Mouse (Mus musculus): Measurements from ENCODE around the gene Trnau1ap.
"Not testable (repeated sequence)": the region's sequence is repeated elsewhere in the genome, so short reads cannot be mapped to it uniquely, and the experiment has no call there.

The Trnau1ap gene

DNA sequence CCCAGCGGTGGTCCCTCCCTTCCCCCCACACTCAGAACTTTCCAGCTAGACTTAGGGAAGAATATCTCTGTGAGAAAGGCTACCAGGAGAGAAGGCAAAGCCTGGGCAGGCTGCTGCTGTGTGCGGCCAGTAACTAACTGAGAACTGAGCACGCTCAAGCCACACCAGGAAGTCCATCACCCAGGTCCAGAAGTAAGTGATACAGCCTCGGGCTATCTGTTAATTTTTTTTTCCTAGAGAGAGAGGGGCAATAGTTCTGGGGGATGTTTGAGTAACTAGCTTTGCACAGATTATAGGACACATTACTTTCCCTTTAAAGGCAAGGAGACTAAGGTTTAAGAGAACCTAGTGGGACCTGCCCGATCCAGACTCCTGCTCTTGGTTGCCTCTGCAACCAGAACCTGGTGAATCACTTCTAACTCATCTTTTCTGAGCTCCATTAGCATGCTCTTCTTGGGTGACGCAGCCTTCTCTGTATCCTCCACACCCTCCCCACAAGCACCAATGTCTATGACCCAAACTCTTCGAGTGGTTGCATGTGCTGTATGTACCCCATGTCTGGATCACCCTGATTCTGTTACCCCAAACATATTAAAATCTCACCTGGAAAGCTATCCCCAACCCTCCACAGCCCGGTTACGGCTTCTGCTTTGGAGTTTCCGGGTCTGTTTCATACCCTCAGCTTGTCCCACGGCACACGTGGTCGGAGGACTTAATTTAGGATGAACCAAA is 15.2 kb upstream of the Trnau1ap start:
- no peak for DNase-seq (ENCODE audit: extremely low spot score)

DNA sequence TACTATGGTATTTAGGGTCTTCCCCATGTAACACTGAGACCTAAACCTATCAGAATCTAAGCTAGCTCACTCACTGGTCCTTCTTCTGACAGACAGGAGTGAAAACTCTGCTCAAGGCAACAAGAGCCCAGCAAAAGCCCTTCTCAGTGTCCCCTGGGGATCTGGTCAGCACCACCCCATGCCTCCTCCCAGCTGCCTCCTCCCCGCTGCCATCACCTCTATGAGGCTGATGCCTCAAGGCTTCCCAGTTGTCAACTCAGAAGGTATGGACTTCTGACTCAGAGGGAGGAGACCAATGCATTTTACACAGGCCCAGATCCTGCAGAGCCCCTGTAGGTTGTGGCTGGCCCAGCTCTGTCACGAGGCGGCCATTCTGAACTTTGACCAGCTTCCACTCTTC is 12.1 kb upstream of the Trnau1ap start:
- DNase-seq (ENCODE audit: extremely low spot score): no peak

DNA sequence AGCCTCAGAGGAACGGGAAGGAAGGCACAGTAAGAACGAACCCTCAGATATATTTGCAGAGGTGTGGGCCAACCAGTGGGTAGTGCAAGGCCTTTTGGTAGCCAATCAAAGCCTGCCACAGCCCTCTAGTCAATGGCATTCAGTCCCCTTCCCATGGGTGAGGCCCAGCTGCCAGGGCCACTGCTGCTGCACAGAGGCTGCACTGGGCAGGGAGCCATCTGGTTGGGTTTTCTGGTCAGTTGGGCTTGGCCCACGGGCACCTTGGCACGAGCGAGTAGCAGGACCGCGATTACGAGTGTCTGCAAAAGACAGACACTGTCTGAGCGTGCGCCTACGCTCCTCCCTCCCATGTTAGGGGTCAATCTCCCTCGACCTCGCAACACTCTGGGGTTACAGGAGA is 9.6 kb upstream of the Trnau1ap start:
- DNase-seq (ENCODE audit: extremely low spot score): no peak

DNA sequence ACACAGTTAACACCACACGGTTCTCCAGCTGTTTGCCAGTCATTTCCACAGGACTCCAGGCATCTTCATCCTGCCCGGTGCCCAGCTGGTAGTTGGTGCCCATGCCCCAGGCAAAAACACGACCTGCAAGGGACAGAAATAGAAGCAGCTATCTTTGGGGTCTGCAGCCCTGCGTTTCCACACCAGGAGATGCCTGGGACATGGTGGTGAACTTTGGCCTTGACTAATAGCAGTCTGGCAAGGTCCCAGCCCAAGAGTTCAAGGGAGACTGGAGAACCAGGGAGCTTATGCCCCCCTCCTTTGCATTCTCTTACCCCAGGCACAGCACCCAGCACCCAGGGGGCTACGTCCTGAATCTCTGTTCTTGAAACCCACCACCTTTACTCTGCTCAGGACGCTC is 3.5 kb upstream of the Trnau1ap start:
- DNase-seq (ENCODE audit: extremely low spot score): no peak

DNA sequence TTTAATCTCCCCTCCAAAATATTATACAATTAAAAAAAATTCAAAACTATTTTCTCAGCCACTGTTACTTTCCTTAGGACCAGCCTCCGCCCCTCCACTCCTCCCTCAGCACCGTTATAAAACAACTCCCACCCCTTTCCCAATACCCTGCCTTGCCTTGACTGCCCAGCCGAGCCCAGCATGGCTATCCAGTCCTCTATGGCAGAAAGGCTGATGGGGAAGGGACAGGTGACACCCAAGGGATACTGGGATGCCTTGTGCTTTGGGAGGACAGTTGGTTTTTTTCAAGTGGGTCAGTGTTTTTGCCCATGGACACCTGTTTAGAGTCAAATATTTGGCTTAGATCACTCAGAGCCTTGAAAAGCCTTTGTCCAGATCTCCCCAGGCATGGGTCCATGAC is 2.6 kb upstream of the Trnau1ap start:
- DNase-seq (ENCODE audit: extremely low spot score): no peak

DNA sequence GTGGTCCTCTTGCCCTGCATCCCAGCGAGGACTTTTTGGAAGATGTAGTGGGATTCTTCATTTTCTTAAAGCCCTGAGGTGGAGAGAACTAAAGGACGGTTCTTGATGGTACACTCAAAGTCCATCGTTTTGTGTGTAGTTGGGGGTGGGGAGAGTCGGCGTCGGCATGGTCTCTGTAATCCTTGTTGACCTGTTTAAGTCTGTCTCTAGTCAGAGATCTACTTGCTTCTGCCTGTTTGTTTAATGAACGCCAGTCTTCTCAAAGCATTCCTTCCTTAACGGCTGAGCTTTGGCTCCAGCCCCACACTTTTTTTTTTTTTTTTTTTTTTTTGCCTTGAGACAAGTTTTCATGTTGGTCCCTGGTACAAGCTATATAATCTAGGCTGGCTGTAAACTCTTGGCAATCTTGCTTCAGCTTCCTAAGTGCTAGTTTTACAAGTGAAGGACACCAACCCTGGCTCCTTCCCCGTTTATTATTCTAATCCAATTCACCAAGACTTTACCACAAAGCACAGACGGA is 557 bp upstream of the Trnau1ap start:
- DNase-seq (ENCODE audit: extremely low spot score): no peak

DNA sequence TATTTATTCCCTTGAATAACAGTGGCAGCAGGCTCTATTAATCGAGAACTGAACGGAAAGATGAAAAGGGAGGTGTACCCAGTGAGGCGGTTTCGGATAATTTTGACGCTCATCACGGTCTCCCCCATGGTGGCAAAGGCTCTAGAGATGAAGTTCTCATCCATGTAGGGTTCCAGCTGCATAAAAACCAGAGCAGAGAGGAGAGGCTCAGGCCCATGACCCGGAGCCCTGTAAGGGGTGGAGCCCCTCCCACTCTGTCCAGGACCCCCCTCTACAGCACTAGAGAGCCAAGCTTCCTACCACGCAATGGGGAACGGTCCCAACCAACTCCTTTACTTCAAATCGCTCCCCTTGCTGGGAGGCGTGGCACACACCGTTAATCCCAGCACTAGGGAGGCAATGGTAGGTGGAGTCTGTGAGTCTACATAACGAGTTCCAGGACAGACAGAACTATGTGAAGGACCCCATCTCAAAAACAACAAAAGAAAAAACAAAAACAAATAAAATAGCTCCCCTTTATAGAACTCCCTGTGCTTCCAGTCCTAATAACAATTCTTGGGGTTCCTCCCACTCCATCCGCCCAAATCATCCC is 851 bp downstream of the Trnau1ap start:
- peak; percentile 23 for DNase-seq (ENCODE audit: extremely low spot score)

DNA sequence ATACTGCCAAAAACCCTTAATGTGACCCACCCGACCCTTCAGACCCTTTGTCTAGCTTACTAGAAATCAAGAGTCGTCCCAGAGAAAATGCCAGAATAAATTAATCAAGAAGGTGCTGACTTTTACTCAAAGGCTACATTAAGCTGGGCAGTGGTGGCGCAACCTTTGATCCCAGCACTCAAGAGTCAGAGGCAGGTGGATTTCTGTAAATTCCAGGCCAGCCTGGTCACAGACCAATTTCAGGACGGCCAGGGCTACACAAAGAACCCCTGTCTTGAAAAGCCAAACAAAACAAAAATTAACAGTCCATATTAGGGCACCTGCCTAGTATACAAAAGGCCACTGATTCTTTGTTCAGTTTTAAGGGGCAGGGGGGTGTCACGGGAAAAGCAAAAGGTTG is 2.9 kb downstream of the Trnau1ap start:
- no peak for DNase-seq (ENCODE audit: extremely low spot score)

DNA sequence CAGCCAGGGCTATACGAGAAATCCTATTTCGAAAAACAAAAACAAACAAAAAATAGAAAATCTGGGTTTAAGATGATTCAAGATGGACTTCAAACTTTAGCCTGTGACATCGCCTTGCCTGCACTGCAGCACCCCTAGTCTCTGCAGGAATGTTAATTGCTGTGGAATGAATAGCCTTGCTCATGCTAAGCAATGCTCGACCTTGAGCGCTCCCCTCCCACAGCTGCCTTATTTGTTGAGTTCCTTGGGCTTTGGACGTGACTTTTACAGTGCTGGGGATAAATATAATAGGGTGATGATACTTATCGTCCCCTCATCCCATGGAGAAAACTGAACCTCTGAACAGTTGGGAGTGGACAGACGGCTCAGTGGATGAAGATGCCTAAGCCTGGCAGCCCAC is 13.6 kb downstream of the Trnau1ap start:
- no peak for DNase-seq (ENCODE audit: extremely low spot score)

DNA sequence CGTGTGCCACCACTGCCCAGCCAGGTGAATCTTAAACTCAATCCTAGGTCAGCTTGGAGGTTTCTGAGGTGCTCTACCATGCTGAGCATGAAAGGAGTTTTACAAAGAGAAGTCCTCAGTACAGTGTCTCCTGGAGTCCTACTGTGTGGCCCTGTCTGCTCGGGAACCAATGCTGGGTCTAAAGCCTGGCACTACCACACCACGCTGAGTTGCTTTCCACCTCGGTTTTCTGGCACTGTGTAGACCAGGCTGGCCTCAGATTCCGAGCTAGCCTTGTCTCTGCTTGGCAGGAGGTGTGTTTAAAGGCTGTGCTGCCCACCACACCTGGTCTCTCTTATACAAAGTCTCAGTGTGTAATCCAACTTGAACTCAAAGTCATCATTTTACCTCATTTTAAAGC is 16.7 kb downstream of the Trnau1ap start:
- no peak for DNase-seq (ENCODE audit: extremely low spot score)

DNA sequence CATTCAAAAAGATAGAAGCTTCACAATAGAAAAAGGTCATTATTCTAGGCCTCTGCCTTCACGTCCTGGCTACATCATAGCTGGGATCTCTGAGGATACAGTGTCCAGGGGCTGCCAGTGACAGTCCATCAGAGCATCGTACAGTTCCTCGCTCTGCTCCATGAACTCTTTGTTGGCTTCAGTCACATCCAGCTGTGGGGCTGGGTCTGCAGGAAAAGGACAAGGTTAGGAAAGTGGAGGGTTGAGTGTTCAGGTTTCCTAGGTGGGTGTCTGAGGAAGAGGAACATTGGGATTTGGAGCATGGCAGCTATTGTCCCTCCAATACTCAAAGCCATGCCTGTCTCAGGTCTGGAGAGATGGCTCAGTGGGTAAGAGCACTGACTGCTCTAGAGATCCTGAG is 17.5 kb downstream of the Trnau1ap start:
- DNase-seq (ENCODE audit: extremely low spot score): peak; percentile 51

DNA sequence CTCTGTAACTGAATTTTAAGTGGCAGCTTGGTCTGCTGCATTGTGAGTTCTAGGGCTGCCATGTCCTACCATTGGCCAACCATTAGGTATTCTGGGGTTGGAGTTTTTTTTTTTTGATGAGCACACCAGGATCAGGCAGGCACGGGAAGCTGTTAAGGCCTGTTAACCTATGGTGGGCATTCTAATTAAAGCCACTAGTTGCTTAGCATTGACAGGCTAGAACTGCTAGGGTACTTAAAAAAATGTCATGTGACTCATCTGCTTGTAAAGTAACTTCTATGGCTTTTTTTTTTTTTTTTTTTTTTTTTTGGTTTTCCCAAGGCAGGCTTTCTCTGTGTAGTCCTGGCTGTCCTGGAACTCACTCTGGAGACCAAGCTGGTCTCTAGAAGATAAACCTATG is 18.1 kb downstream of the Trnau1ap start:
- no peak for DNase-seq (ENCODE audit: extremely low spot score)

DNA sequence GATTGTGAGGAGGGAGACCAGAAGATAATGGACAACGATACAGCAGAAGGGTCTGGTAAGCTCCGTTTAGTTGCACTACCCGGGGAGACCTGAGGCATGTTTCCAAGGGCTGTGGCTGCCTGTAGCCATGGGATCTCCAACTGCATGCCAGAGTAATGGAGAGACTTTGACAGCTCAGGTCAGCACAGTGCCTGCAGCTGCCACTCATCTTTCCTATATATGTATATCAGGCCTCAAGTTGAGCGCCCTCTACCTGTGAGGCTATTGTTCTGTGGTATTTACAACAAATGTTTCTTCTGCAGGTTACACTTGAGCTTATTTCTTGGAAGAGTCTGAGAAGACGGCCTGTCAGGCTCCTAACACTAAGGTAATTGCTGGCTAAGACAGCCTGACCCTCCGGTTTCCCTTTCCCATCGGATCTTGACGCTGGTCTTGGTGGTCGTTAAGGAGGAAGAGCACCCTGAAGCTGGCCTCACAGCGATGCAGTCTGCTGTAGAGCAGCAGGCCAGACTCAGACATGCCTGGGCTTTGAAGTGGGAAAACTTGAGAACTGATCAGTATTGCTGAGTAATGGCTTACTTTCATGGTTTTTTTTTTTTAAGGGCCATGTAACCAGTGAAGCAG is 19.4 kb downstream of the Trnau1ap start:
- peak; percentile 47 for DNase-seq (ENCODE audit: extremely low spot score)

DNA sequence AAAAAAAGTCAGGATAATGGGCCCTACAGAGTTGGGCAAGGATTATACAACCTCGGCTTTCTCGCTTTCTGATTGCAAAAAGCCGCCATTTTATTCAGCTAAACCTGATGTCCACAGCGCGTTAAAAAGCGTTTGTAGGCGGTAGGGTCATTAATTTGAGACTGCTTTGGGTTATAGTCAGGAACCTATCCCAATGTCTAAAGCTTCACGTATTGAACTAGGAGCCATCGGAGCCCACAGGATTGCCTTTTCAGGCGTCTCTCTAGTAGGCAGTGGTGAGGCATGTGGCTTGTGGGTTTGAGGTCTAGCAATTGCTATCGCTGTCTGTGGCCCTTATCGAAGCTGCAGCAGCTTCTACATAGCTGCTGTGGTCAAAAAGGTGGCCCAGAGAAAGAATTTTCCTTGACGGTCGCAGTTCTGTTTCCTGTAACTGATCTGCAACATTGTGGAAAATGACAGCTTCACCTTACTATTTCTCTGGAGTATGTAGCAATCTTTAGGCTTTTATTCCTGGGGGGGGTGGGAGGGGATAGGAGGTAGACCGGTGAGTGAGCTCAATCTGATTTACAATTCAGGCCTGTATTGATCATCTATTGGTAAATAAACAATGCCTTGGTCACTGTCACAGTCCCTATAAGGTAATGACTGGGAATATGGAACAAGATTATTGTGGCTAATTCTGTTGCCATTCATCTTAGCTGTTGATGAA is 20.0 kb downstream of the Trnau1ap start:
- DNase-seq (ENCODE audit: extremely low spot score): no peak

DNA sequence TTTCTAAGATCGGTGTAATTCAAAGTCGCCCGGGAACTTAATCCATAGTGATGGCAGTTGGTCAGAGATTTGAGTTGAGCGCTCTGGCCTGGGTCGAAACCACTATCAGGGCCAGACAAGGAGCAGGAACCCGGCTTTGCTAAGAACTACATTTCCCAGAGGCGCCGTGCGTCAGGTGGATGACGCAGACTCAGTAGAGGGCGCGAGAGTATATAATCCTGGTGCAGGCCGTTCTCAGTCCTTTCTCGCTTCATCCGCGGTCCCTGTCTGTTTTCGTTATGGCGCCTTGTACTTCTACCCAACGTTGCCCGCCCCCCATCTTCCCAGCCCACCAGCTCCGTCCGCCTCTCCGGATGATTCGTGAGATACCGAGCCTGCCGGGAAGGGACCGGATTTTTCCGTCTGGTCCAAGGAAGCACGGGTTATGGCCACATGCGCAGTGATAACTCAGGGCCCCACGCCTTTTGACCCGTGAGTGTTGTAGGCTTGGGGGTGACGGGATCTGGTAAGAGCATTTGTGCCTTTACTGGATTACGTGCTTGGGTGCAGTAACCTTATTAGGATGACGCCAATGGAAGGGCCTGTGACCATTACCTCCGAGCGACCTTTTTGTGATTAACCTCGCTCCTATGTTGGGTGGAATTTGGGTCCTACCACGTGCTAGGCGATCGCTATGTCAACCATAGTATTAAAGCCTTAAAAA is 20.8 kb downstream of the Trnau1ap start:
- DNase-seq (ENCODE audit: extremely low spot score): peak; percentile 91

DNA sequence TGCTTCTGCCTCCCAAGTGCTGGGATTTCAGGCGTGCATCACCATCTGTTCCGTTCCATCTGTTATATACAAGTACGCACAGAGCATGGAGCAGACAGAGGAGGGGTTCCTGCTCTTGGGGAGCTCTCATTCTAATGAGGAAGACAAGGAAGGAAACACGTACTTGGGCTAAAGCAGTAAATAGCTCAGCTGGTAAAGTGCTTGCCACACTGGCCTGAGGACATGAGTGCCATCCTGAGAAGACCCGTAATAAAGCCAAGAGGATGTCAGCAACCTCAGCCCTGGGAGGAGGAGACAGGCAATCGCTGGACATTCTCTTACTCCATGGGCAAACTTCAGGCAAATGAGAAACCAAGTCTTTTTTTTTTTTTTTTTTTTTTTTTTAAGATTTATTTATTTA is 23.3 kb downstream of the Trnau1ap start:
- no peak for DNase-seq (ENCODE audit: extremely low spot score)

DNA sequence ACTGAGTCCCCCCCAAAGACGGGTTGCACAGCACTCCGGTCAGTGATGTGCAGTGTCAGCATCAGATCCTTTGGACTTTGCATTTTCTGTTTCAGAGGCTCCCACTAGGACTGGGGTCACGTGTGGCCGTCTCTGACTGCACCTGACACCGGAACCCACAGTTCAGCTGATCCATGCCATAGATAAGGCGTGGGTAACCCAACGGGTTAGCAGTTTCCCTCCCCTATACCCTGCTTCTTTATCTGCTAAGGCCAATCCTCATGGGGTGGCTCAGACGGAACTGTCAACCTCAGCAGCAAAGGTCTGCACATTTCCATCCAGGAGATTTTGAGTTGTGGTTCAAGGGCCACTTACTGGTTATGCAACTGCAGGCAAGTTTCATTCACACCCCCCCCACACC is 24.1 kb downstream of the Trnau1ap start:
- no peak for DNase-seq (ENCODE audit: extremely low spot score)

DNA sequence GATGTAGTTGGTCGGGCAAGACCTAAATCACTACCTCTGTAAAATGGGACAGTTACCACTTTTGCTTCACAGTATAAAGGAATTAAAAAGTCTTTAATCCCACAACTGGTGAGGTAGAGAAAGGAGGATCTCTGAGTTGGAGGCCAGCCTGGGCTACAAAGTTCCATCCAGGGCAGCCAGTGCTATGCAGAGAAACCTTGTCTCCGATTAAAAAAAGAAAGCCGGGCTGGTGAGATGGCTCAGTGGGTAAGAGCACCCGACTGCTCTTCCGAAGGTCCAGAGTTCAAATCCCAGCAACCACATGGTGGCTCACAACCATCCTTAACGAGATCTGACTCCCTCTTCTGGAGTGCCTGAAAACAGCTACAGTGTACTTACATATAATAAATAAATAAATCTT is 25.9 kb downstream of the Trnau1ap start:
- not testable (repeated sequence) for DNase-seq (ENCODE audit: extremely low spot score)

DNA sequence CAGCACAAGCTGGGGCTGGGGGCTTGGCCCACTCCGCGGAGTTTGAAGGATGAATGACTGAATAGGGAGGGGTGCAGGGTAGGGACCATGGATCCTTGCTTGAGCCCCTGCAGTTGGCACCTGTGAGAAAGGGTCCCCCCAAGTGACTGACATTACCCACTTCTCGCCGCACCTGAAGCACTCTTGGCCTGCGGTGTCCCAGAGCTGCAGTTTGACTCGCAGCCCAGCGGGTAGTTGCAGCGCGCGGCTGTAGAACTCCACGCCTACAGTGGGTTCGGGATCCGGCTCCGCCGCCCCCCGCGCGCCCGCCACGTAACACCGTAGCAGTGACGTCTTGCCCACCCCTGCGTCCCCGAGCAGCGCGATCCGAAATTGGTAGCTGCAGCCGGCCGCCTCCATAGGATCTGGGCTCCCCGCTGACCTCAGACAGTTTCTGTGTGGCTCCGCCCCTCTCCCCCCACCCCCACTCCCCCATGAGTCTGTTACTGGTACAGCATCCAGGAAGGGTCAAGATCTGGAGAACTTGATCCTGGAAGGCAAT is 26.3 kb downstream of the Trnau1ap start, which contains the start of gene Rab42:
TSS of gene Rab42 (minus strand) at position 447 of the 541 bp plus-strand sequence.
- DNase-seq (ENCODE audit: extremely low spot score): peak; percentile 81

DNA sequence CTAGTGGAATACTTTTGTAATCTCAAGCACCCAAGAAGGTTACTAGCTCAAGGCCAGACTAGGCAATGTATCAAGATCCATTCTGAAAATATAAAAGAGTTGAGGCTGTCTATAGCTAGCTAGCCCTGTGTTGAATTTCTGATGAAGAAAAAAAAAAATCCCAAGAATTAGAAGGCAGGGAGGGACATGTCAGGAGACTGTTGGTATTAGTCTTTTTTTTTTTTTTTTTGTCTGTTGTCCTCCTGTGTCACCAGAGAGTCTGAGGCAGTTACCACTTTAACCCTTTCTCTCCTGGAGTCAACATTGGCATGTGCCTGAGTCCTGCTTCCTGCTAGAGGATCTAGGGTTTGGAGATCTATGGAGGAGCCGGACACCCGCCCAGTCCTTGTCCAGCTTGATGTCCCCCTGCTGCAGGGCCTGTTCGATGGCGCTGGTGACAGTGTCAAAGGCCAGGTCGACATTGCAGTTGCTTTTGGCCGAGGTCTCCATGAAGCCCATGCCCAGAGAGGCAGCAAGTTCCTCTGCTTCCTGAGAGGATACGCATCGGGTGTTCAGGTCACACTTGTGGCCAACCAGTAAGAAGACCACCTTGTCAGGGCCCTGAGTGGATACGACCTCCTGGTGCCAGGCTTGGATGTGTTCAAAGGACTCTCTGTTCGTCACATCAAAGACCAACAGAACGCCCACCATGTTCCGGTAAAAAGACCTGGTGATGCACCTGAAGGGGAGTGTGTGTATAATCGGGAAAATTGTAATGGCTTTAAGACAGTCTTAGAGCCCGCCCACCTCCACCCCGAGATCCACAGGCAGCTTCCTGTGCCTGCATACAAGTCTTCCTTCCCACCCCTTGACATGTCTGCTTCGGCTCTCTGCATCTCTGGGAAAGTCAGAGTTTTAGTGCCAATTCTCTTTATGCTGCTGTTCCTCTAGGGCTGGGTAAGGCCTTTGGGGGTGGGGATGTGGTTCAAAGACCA is 27.1 kb downstream of the Trnau1ap start:
- DNase-seq (ENCODE audit: extremely low spot score): peak; percentile 11

Data from embryo, embryonic 9.5 days (tissue).